Mouse (Mus musculus): Measurements from ENCODE around the gene Olfr1469. TPM values are rescaled to one million over a fixed set of nuclear protein-coding genes. Genes with fewer than 3 reads are reported as not detected.
"Not testable (repeated sequence)": the region's sequence is repeated elsewhere in the genome, so short reads cannot be mapped to it uniquely, and the experiment has no call there.

The Olfr1469 gene
- polyA plus RNA-seq (2012; rRNA removed): not detected in 2 replicates

DNA sequence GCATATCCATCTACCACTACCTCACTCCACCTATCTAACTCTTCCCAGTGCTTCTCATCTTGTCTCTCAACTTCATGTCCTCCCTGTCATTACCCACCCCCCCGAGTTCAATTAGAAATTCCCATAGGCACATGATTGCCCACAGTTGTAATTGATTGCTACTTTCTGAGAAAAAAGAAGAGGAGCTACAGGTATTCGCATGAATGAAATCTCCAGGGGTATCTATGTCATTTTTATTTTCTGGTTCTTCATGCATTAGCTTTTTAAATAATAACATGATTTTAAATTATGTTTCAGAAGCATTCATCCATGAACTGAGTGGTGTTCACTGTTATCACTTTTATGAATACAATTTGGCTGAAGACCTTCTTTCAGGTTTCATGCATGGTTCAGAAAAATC lies at the start of gene Olfr1469:
Gene Olfr1469, plus strand, starts transcription at position 301 of the 400 bp plus-strand sequence.
- DNase-seq (ENCODE audit: low spot score): no peak

- no peak for DNase-seq (ENCODE audit: low spot score)
These were observed 45.7 kb upstream of the Olfr1469 start, which contains the start of gene Olfr1467 for GRCm38 (mm10) chr19:13361936-13362335. TSS of gene Olfr1467 (plus strand) at chr19:13362236.

DNA sequence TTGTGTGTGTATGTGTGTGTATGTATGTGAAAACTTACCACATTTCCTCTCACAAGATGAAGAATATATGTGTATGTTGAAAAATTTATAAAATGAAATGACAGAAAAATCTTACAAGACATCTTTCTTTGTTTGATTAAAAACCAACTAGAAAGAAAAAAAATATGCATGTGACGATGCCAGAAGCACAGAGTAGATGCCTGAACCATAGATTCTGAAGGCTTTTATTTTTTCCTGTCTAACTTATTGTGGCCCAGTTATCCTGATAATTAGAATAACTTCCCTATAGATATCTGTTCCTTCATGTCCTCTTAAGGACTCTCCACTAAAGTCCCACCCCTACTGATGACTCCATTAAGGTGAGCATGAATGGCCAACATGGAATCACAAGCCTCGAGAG lies 35.5 kb downstream of the Olfr1469 start, which contains the start of gene Olfr1471:
Gene Olfr1471, plus strand, starts transcription at position 301 of the 400 bp plus-strand sequence.
- DNase-seq (ENCODE audit: low spot score): not testable (repeated sequence)

GRCm38 (mm10) chr19:13455986-13456385 lies 48.3 kb downstream of the Olfr1469 start, which contains the start of gene Olfr1472:
TSS of gene Olfr1472 (minus strand) at chr19:13456086.
- no peak for DNase-seq (ENCODE audit: low spot score)

Other genes with a start within 250 kb of the Olfr1469 start
- gene Olfr1461, start 244.8 kb upstream of the Olfr1469 start, polyA plus RNA-seq (2012; rRNA removed): not detected in 2 replicates
- gene Olfr1462, start 222.1 kb upstream of the Olfr1469 start, polyA plus RNA-seq (2012; rRNA removed): not detected in 2 replicates
- gene Olfr1463, start 176.5 kb upstream of the Olfr1469 start, polyA plus RNA-seq (2012; rRNA removed): not detected in 2 replicates
- not detected in 2 replicates for gene Olfr1465, start 92.3 kb upstream of the Olfr1469 start, polyA plus RNA-seq (2012; rRNA removed)
- gene Olfr1466, start 69.0 kb upstream of the Olfr1469 start, polyA plus RNA-seq (2012; rRNA removed): not detected in 2 replicates
- not detected in 2 replicates for gene Olfr1467, start 45.6 kb upstream of the Olfr1469 start, polyA plus RNA-seq (2012; rRNA removed)
- gene Olfr1471, start 35.6 kb downstream of the Olfr1469 start, polyA plus RNA-seq (2012; rRNA removed): not detected in 2 replicates
- gene Olfr1472, start 48.2 kb downstream of the Olfr1469 start, polyA plus RNA-seq (2012; rRNA removed): not detected in 2 replicates
- gene Olfr1474, start 61.7 kb downstream of the Olfr1469 start, polyA plus RNA-seq (2012; rRNA removed): not detected in 2 replicates
- gene Olfr1475, start 72.3 kb downstream of the Olfr1469 start, polyA plus RNA-seq (2012; rRNA removed): not detected in 2 replicates
- gene Olfr1477, start 92.7 kb downstream of the Olfr1469 start, polyA plus RNA-seq (2012; rRNA removed): not detected in 2 replicates
- not detected in 2 replicates for gene Olfr1480, start 120.1 kb downstream of the Olfr1469 start, polyA plus RNA-seq (2012; rRNA removed)
- gene Olfr1484, start 175.7 kb downstream of the Olfr1469 start, polyA plus RNA-seq (2012; rRNA removed): not detected in 2 replicates
- not detected in 2 replicates for gene Olfr1487, start 209.5 kb downstream of the Olfr1469 start, polyA plus RNA-seq (2012; rRNA removed)
- gene Olfr1489, start 223.8 kb downstream of the Olfr1469 start, polyA plus RNA-seq (2012; rRNA removed): not detected in 2 replicates
- not detected in 2 replicates for gene Olfr1490, start 243.2 kb downstream of the Olfr1469 start, polyA plus RNA-seq (2012; rRNA removed)

Measured in urinary bladder, adult 2 months (tissue).